Mouse (Mus musculus) mesoderm, embryonic 11.5 days (tissue): ENCODE measurements at regions not wholly inside any gene's neighbourhood (a gene's known extent, or its start where the extent isn't known, plus 50 kb on each side); places are given as distances from the start of the nearest gene placed in this dataset.
A peak's percentile ranks its signal among the peaks of the same experiment; 100 is the strongest.

Experiments
- DNase-seq: peaks from one replicate; pipeline ENCODE4 v3.0.0-alpha.2; 2012; ENCODE audit warnings: low read depth, low spot score

GRCm38 (mm10) chr15:90021746-90022312 lies 180.2 kb upstream of the Syt10 start:
- peak; percentile 29 for DNase-seq

DNA sequence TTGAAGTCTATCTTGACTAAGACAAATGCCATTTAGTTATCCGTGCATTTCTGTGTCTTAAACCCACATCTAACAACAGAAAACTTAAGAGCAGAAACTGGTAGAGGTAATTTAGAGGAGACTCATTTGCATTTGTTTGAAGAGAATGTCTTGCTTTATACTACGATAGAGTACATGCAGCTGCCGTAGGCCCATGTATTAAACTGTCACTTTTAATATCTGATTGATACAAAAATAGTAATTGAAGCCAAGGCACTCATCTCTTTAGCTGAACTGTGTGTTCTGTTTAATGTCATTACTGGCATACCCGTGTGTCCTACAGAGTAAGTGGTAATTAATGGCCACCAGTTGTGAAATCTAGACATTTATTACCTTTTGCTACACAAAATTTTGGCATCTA lies 181.5 kb upstream of the Syt10 start:
- no peak for DNase-seq

DNA sequence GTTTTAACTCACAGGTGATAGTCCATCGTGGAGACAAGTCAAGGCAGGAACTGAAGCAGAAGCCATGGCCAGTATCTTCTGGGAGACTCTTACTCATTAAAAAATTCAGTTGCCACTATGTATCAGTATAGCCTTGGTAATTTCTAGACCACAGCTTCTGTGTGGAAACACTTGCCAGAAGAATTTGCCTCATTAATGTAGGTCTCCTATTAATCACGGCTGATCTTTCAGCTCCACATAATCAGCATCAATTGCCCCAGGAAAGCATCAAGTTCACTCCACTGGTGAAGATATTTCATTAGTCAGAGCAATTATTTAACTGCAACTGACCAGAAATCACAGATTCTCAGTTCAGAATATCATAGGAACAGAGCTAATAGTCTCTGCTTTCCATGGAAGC lies 189.8 kb upstream of the Alg10b start:
- no peak for DNase-seq

DNA sequence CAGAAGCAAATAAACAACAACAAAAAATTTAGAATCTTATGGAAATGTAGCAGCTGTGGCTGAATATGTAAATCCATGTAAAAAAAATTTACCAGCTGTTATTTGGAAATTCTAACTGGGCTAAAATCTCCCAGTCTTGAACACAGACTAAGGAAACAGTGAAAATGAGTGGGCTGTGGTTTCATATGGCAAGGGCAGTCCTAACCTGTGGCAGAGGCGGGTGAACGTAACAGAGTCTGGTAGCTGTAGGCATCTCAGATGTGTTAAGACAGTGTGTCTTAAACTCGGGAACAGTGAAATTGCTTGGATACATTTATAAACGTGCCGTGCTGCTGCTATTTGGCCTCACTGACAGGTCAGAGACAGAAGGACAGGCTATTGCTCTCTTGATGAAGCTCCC lies 178.4 kb upstream of the Alg10b start:
- DNase-seq, result no peak

DNA sequence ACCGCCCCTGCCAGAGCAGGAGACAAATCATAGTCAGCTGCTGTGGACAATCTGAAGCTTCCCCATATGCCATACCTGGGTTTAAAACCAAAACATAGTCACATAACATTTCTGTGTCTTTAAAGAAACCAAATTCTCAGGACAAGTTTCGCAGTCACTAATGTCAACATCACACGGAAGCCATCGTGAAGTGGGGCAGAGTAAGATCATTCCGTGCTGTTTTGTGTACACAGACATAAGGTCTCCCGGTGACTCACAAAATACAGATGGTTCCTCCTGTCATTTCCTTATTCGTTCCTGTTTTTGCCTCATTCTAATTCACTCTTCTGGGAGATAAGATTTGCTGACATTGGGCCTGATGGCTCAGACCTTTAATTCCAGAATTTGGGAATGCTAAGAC lies 162.1 kb upstream of the Alg10b start:
- DNase-seq, result no peak

DNA sequence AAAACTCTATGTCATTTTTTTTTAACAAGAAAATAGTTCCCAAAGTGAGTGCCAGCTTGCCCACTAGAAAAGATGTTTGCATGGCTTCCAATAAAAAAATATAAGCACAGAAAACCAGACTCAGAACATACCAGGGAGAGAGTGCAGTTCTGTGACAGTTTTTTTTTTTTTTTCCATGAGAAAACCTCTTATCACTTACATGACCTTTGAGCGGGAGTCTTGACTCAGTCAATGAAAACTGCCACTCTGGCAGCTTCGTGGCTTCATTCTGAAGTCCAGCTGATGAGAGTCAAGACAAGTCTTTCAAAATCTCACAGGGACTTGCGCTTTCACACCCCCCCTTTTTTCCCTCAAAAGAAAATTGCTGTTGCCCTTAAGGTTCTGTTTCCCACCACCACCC lies 158.3 kb upstream of the Alg10b start:
- DNase-seq, result no peak

GRCm38 (mm10) chr15:90072078-90072477 lies 152.0 kb upstream of the Alg10b start:
- peak; percentile 26 for DNase-seq

DNA sequence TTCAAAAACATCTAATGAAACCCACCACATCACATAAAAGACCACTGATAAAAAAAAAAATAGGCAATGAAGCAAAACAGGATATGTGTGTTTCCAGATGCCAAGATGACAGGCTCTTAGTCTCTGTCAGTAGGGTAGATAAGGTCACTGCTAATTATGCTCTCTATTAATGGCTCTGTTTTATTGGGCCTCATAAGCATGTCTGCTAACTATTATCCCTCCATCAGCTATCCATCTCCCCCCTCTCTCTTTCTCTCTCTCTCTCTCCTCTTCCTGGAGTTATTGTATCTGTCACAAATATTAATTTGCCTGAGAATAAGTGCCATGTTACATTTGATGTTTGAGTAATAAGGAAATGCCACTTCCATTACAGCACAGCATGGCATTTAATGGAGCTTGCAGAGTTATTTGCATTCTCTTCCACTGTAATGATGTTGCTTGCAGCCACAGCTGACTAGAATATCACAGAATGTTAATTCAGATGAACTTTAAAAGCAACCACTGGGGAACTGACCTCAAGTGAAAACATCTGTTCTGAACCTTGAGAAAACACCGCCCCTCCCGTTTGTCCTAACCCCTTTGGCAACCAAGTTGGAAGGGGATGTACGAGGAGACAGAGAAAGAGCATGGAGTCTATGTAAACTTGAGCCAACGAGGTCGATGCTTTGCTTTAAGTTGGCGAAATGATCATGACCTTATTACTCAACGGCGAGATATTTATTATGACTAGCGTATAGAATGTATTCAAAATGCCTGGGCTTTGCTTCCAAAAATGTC lies 141.7 kb upstream of the Alg10b start:
- peak; percentile 39 for DNase-seq

GRCm38 (mm10) chr15:90109445-90109988 lies 114.6 kb upstream of the Alg10b start:
- DNase-seq, result no peak

DNA sequence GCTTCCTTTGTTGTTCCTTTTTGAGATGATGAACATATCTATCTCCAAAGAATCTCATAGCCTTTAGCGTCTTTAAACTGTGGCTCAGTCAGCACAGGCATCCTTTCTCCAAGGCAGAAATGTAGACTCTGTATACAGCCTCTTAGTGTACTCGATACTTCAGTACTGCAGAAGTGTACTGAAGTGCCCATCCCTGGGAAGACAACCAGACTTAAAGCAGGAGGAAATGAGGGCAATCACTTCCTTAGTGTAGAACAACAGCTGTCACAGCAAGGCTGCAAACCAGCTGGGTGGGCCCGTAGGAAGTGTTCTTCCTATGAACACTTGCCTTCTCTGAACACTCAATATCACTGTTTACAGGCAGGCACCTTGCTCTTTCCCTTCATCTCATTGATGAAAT lies 110.5 kb upstream of the Alg10b start:
- DNase-seq, result no peak

GRCm38 (mm10) chr15:90119747-90120146 lies 104.4 kb upstream of the Alg10b start:
- DNase-seq, result no peak

DNA sequence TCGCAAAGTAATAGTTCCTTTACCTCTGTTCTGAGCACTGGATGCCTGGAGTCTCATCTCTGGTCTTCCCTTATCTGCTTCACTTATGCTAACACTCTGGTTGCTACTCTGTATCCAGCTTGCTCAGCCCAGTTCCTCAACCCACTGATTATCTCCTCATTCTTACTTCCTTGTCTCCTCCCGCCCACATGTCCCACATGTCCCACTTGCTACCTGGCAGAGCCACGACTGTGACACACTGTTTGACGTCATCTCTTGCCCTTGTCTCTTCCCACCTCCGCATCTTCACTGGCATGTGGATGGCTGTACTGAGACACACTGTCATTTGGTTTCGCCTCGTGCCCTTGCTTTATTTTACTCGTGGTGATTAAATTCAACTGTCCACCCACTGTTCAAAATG lies 100.1 kb upstream of the Alg10b start:
- DNase-seq, result no peak

GRCm38 (mm10) chr15:90125146-90125545 lies 99.0 kb upstream of the Alg10b start:
- DNase-seq, result no peak

DNA sequence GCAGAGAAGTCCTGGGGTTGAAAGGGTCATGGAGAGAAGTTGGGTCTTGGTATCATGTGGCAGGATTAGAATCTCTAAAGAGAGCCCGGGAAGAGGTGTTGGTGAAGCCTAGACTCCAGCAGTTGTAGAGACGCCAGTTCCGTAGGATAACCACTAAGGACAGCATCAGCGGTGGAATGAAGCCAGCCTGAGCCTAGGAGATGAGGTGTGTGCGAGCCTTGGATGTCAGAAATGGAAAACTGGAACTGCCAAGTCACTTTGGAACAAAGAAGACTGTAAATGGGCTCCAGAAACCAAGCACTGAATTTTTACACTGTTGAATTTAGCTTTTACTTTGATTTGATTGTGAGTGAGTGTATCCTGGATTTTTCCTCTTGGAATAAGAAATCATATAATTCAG lies 92.3 kb upstream of the Alg10b start:
- no peak for DNase-seq

- DNase-seq, result peak; percentile 18
These were observed 83.1 kb upstream of the Alg10b start for GRCm38 (mm10) chr15:90140966-90141365.

- no peak for DNase-seq
These were observed 75.4 kb upstream of the Alg10b start for GRCm38 (mm10) chr15:90148663-90149062.

DNA sequence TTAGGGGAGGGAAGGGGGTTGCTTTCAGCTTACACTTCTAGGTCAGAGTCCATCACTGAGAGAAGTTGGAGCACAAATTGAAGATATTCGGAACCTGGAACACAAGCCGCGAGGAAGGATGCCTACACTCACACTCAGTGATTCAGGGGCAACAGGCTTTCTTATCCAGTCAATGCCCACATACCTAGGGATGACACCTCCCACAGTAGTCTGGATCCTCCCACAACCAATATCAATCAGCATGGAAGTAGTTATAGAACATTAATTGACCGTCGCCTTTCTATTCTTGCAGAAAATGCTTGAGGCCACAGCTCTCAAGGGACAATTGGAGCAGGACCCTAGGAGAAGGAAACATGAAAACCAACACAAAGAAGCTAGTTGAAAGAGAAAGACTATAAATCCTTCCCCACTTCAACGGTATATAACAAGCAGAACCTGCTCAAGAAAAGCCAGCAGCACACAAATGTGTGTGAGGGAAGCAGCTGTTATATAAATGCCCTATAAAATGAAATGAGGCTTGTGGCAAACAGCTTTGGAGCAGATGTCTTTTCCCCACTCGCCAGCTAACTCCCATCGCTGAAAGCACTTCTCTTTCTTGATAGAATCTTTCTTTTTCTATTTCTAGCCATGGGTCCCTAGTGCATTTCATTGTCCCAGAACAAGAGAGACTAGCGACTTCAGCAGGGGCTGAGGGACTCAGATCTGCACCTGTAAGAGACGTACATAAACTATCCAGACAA lies 70.1 kb upstream of the Alg10b start:
- peak; percentile 65 for DNase-seq
